Mouse (Mus musculus) adrenal gland, postnatal 10 days (tissue): Measurements from ENCODE around the gene Tbc1d19. TPM values are rescaled to one million over a fixed set of nuclear protein-coding genes. Genes with fewer than 3 reads are reported as not detected.

Experiments used
- DNase-seq: peaks from one replicate; pipeline ENCODE4 v3.0.0; 2021; ENCODE audit warnings: mixed read lengths
- long read RNA-seq, 2 experiments: library from polyadenylated mRNA; stranded (forward); transcript quantifications; one replicate each; pipeline ENCODE4 v2.0.0; 2021
- total RNA-seq, 2 experiments: library from RNA; stranded (reverse); gene quantifications; 2 replicates each; pipeline ENCODE4 v1.2.3; 2021

The Tbc1d19 gene
- total RNA-seq = 10 to 100 TPM; 19.5 to 31.5 TPM
- long read RNA-seq, experiment 1, transcript Tbc1d19-201 (21 exons, 2,273 nt) = major isoform, 11 of 13 reads
- long read RNA-seq, experiment 1, partial matches to known transcripts = 0 of 13 reads
- long read RNA-seq, experiment 1, other reads (novel, unspliced or antisense) = 2 of 13 reads
- long read RNA-seq, experiment 2, transcript Tbc1d19-201 (21 exons, 2,273 nt) = major isoform, 11 of 16 reads
- long read RNA-seq, experiment 2, partial matches to known transcripts = 0 of 16 reads
- long read RNA-seq, experiment 2, other reads (novel, unspliced or antisense) = 4 of 16 reads

- peak; percentile 92 for DNase-seq
Measured at GRCm38 (mm10) chr5:53809115-53809991, at the start of gene Tbc1d19. Tbc1d19 (plus strand) TSS chr5:53809606.

- DNase-seq = no peak
Measured at GRCm38 (mm10) chr5:53759912-53760311, 49.5 kb upstream of the Tbc1d19 start.

- no peak for DNase-seq
Measured at GRCm38 (mm10) chr5:53760914-53761313, 48.5 kb upstream of the Tbc1d19 start.

GRCm38 (mm10) chr5:53761346-53761745, 48.1 kb upstream of the Tbc1d19 start:
- DNase-seq = no peak

- no peak for DNase-seq
Measured at GRCm38 (mm10) chr5:53784818-53785520, 24.4 kb upstream of the Tbc1d19 start.

GRCm38 (mm10) chr5:53801379-53801778, 8.0 kb upstream of the Tbc1d19 start:
- no peak for DNase-seq

- no peak for DNase-seq
Measured at GRCm38 (mm10) chr5:53819711-53820110, 10.3 kb downstream of the Tbc1d19 start.

- no peak for DNase-seq
Measured at GRCm38 (mm10) chr5:53825886-53826285, 16.5 kb downstream of the Tbc1d19 start.

- no peak for DNase-seq
Measured at GRCm38 (mm10) chr5:53834489-53834888, 25.1 kb downstream of the Tbc1d19 start.

GRCm38 (mm10) chr5:53841256-53841655, 31.9 kb downstream of the Tbc1d19 start:
- DNase-seq = no peak

- DNase-seq = no peak
Measured at GRCm38 (mm10) chr5:53848294-53848942, 39.0 kb downstream of the Tbc1d19 start.

GRCm38 (mm10) chr5:53852574-53852973, 43.2 kb downstream of the Tbc1d19 start:
- no peak for DNase-seq

GRCm38 (mm10) chr5:53854561-53854960, 45.2 kb downstream of the Tbc1d19 start:
- no peak for DNase-seq

GRCm38 (mm10) chr5:53856011-53856410, 46.6 kb downstream of the Tbc1d19 start:
- DNase-seq = no peak

- DNase-seq = no peak
Measured at GRCm38 (mm10) chr5:53865146-53865545, 55.7 kb downstream of the Tbc1d19 start.

GRCm38 (mm10) chr5:53865991-53866390, 56.6 kb downstream of the Tbc1d19 start:
- DNase-seq = no peak

GRCm38 (mm10) chr5:53871665-53872312, 62.4 kb downstream of the Tbc1d19 start:
- DNase-seq = peak; percentile 76

- DNase-seq = no peak
Measured at GRCm38 (mm10) chr5:53874966-53875365, 65.6 kb downstream of the Tbc1d19 start.

GRCm38 (mm10) chr5:53880724-53881123, 71.3 kb downstream of the Tbc1d19 start:
- DNase-seq = no peak

- DNase-seq = peak; percentile 28
Measured at GRCm38 (mm10) chr5:53881381-53881990, 72.1 kb downstream of the Tbc1d19 start.

- no peak for DNase-seq
Measured at GRCm38 (mm10) chr5:53901406-53901805, 92.0 kb downstream of the Tbc1d19 start.
